Mouse (Mus musculus) liver, embryonic 16.5 days (tissue): Measurements from ENCODE around the gene Csdc2. TPM values are rescaled to one million over a fixed set of nuclear protein-coding genes. Genes with fewer than 3 reads are reported as not detected.

Experiments
- ATAC-seq: fragments of 200-750 bp; cut with Nextera tagmentation; 2 replicates; pipeline ENCODE4 v1.8.0; 2017; ENCODE audit warnings: low read depth, mild to moderate bottlenecking, moderate number of reproducible peaks, moderate library complexity
- H3K27ac ChIP-seq: fragments of 300-500 bp; sonication (generic); 2 replicates; pipeline ENCODE4 v1.5.1; 2014; ENCODE audit warnings: mild to moderate bottlenecking, low read length
- H3K27me3 ChIP-seq: fragments of 300-500 bp; sonication (generic); 2 replicates; pipeline ENCODE4 v1.6.1; 2014; ENCODE audit warnings: low read depth, low read length, mixed read lengths; ENCODE audit not compliant: control insufficient read depth, insufficient read depth
- H3K36me3 ChIP-seq: fragments of 300-500 bp; sonication (generic); 2 replicates; pipeline ENCODE4 v1.6.1; 2014; ENCODE audit warnings: mild to moderate bottlenecking; ENCODE audit not compliant: control insufficient read depth, insufficient read depth
- H3K4me1 ChIP-seq: fragments of 300-500 bp; sonication (generic); 2 replicates; pipeline ENCODE4 v1.6.1; 2014; ENCODE audit warnings: low read depth, low read length, mixed read lengths; ENCODE audit not compliant: control insufficient read depth
- H3K4me2 ChIP-seq: fragments of 300-500 bp; sonication (generic); 2 replicates; pipeline ENCODE4 v1.6.1; 2014; ENCODE audit warnings: low read depth, low read length, mixed read lengths
- H3K4me3 ChIP-seq: fragments of 300-500 bp; sonication (generic); 2 replicates; pipeline ENCODE4 v1.5.1; 2014; ENCODE audit warnings: low read depth, mild to moderate bottlenecking, low read length
- H3K9ac ChIP-seq: fragments of 300-500 bp; sonication (generic); 2 replicates; pipeline ENCODE4 v1.6.1; 2014; ENCODE audit warnings: low read depth, low read length
- H3K9me3 ChIP-seq: fragments of 300-500 bp; sonication (generic); replicated peaks from 2 replicates; pipeline ENCODE4 v1.6.1; 2016; ENCODE audit warnings: low read length; ENCODE audit not compliant: control insufficient read depth
- WGBS: fragments of 180-500 bp; shearing (Covaris S2); extraction: QIAGEN DNeasy Blood & Tissue Kit; methylation state at CpG from one replicate; pipeline ENCODE4 v1.1.7; 2014; ENCODE audit not compliant: insufficient replicate concordance; 5-methylcytosine and 5-hydroxymethylcytosine counted together
- polyA plus RNA-seq: library from polyadenylated mRNA; unstranded; fragments of >200 nt; fragmentation: Nextera tagmentation; extraction: Ambion mirVana; gene quantifications from 2 replicates; pipeline ENCODE4 v1.2.1, GENCODE M21; 2015

The Csdc2 gene
- polyA plus RNA-seq, 1 experiment from 2014 or later, result 1.3 TPM

- WGBS, result 34% methylated on average over 9 of the region's 9 CpGs
- Histone ChIP-seq H3K27ac (no peak overlapping the region), H3K27me3 (peaks cover 3% of the 10 kb centered on the region; the same call in 1 of the 2 replicates), H3K36me3 (no peaks in the 10 kb centered on the region), H3K9ac (no peak overlapping the region), H3K9me3 (no peaks in the 10 kb centered on the region), H3K4me2 (no peak overlapping the region), H3K4me1 (peaks cover 5% of the 10 kb centered on the region), H3K4me3 (no peak overlapping the region)
- no peak for ATAC-seq
These were observed 6.7 kb downstream of the Csdc2 start for GRCm38 (mm10) chr15:81943176-81943749.

GRCm38 (mm10) chr15:81949076-81949475 lies 12.5 kb downstream of the Csdc2 start:
- Histone ChIP-seq H3K27me3 (no peaks in the 10 kb centered on the region), H3K9me3 (no peaks in the 10 kb centered on the region), H3K9ac (no peak overlapping the region), H3K4me2 (no peak overlapping the region), H3K27ac (no peak overlapping the region), H3K36me3 (no peaks in the 10 kb centered on the region), H3K4me3 (no peak overlapping the region), H3K4me1 (no peaks in the 10 kb centered on the region)
- 68% methylated on average over 10 of the region's 10 CpGs for WGBS
- no peak for ATAC-seq

- Histone ChIP-seq H3K27me3 (no peaks in the 10 kb centered on the region), H3K9ac (no peak overlapping the region), H3K4me1 (no peaks in the 10 kb centered on the region), H3K4me3 (no peak overlapping the region), H3K9me3 (no peaks in the 10 kb centered on the region), H3K4me2 (no peak overlapping the region), H3K27ac (no peak overlapping the region), H3K36me3 (no peaks in the 10 kb centered on the region)
- no peak for ATAC-seq
- WGBS, result 66% methylated on average over 11 of the region's 11 CpGs
These were observed 13.0 kb downstream of the Csdc2 start for GRCm38 (mm10) chr15:81949476-81950131.

GRCm38 (mm10) chr15:81950716-81951115 lies 14.2 kb downstream of the Csdc2 start:
- H3K27ac ChIP-seq, result no peak overlapping the region
- no peak overlapping the region for H3K4me3 ChIP-seq
- WGBS, result 74% methylated on average over 5 of the region's 5 CpGs
- no peaks in the 10 kb centered on the region for H3K9me3 ChIP-seq
- no peak overlapping the region for H3K9ac ChIP-seq
- no peaks in the 10 kb centered on the region for H3K4me1 ChIP-seq
- H3K4me2 ChIP-seq, result no peak overlapping the region
- H3K27me3 ChIP-seq, result no peaks in the 10 kb centered on the region
- no peaks in the 10 kb centered on the region for H3K36me3 ChIP-seq
- no peak for ATAC-seq

GRCm38 (mm10) chr15:81951159-81951558 lies 14.6 kb downstream of the Csdc2 start:
- H3K36me3 ChIP-seq, result no peaks in the 10 kb centered on the region
- H3K4me2 ChIP-seq, result no peak overlapping the region
- H3K27ac ChIP-seq, result no peak overlapping the region
- no peak overlapping the region for H3K9ac ChIP-seq
- 78% methylated on average over 9 of the region's 9 CpGs for WGBS
- H3K4me1 ChIP-seq, result no peaks in the 10 kb centered on the region
- no peaks in the 10 kb centered on the region for H3K27me3 ChIP-seq
- no peaks in the 10 kb centered on the region for H3K9me3 ChIP-seq
- ATAC-seq, result no peak
- no peak overlapping the region for H3K4me3 ChIP-seq

- Histone ChIP-seq H3K27ac (no peak overlapping the region), H3K4me2 (no peak overlapping the region), H3K27me3 (no peaks in the 10 kb centered on the region), H3K9ac (no peak overlapping the region), H3K4me3 (no peak overlapping the region), H3K36me3 (no peaks in the 10 kb centered on the region), H3K9me3 (no peaks in the 10 kb centered on the region), H3K4me1 (no peaks in the 10 kb centered on the region)
- WGBS, result 77% methylated on average over 4 of the region's 4 CpGs
- ATAC-seq, result no peak
These were observed 15.8 kb downstream of the Csdc2 start for GRCm38 (mm10) chr15:81952310-81952709.

- Histone ChIP-seq H3K27me3 (no peaks in the 10 kb centered on the region), H3K27ac (no peak overlapping the region), H3K9me3 (no peaks in the 10 kb centered on the region), H3K4me1 (peaks cover 8% of the 10 kb centered on the region), H3K9ac (no peak overlapping the region), H3K4me3 (no peak overlapping the region), H3K4me2 (no peak overlapping the region), H3K36me3 (no peaks in the 10 kb centered on the region)
- 85% methylated on average over 9 of the region's 9 CpGs for WGBS
- no peak for ATAC-seq
These were observed 17.6 kb downstream of the Csdc2 start for GRCm38 (mm10) chr15:81954151-81954583.

GRCm38 (mm10) chr15:81954716-81955115 lies 18.2 kb downstream of the Csdc2 start:
- Histone ChIP-seq H3K4me3 (no peak overlapping the region), H3K27me3 (no peaks in the 10 kb centered on the region), H3K9me3 (no peaks in the 10 kb centered on the region), H3K36me3 (no peaks in the 10 kb centered on the region), H3K9ac (no peak overlapping the region), H3K27ac (no peak overlapping the region), H3K4me2 (no peak overlapping the region), H3K4me1 (peaks cover 11% of the 10 kb centered on the region)
- 83% methylated on average over 6 of the region's 6 CpGs for WGBS
- ATAC-seq, result no peak

- no peak for ATAC-seq
- 86% methylated on average over 15 of the region's 15 CpGs for WGBS
- Histone ChIP-seq H3K4me3 (no peak overlapping the region), H3K36me3 (no peaks in the 10 kb centered on the region), H3K27ac (no peak overlapping the region), H3K4me1 (peaks cover 16% of the 10 kb centered on the region), H3K9me3 (no peaks in the 10 kb centered on the region), H3K9ac (no peak overlapping the region), H3K4me2 (no peak overlapping the region), H3K27me3 (no peaks in the 10 kb centered on the region)
These were observed 18.9 kb downstream of the Csdc2 start for GRCm38 (mm10) chr15:81955414-81955813.
